Mouse (Mus musculus) erythroblast, adult 5-6 weeks (primary cell): ENCODE results near the gene E330034G19Rik. TPM values are rescaled to one million over a fixed set of nuclear protein-coding genes. Genes with fewer than 3 reads are reported as not detected.
"Not testable (repeated sequence)": the region's sequence is repeated elsewhere in the genome, so short reads cannot be mapped to it uniquely, and the experiment has no call there.

Experiments
- ATAC-seq: replicated peaks from 2 replicates; pipeline ENCODE4 v1.8.0; 2016; ENCODE audit warnings: moderate number of reproducible peaks, mild to moderate bottlenecking, moderate TSS enrichment, inconsistent platforms; ENCODE audit not compliant: poor library complexity, low FRiP score, severe bottlenecking
- total RNA-seq, 2 experiments: library from RNA; stranded (forward) in 1 of 2; stranded (reverse) in 1 of 2; fragments of 150-400 nt in 1 of 2; fragments of 200-764, 138-1000 nt in 1 of 2; gene quantifications; 2 replicates each; pipeline versions ENCODE4 v1.2.3 to v1.2.4; 2015 to 2017; ENCODE audit warnings: low replicate concordance in 2 of 2

The E330034G19Rik gene
- total RNA-seq, 2 experiments from 2014 or later, result not detected

DNA sequence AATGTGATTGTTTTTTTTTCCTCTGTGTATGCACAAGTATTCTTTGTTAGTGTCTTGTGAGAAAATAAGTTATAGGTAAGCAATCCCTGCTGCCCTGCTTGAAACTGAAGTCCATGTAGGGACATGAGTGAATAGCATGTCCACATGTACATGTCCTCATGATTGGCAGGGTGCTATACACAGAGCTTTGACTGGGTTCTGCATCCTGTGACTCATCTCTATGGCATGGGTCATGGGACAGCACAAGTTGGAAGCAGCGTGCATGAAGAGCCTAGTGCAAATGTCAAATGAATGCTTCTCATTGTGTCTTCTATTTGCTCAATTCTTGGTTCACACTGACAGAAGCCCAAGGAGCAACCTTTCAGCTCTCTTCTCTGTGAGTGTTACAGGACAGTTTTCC, 14.1 kb downstream of the E330034G19Rik start:
- ATAC-seq, result no peak

DNA sequence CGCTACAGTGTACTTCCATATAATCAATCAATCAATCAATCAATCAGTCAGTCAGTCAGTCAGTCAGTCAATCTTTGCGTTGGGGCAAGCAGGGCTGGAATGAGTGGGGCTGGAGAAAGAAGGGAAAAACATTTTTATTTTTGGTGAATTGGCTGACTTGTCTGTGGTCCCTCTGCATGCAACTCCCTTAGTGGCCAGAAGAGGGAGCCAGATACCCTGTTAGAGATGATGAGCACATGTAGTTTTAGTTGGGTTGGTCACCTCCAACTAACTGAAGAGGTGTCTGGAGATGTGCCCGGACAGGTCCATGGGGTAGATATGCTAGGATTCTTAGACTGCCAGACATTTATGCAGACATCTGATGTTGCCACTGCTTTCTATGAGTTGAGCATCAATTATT, 18.1 kb downstream of the E330034G19Rik start:
- no peak for ATAC-seq

DNA sequence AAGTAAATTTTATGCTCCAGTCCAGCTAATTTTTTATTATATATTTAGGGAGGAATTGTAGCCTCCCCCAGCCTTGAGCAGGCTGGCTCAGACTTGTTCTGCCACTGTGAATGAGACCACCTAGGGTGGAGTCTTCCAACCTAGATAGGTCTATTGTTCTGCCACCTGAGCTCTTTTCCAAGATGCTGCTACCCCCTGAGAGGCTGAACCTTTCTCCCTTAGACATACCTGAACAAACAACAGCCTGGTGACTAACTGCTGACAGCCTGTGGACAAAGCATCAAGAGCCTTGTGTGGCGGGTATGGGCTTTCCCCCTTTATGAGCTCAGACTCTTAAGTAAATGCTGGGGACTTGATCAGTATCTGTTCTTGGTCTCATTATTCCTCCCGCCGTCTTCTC, 54.0 kb downstream of the E330034G19Rik start:
- ATAC-seq, result not testable (repeated sequence)

DNA sequence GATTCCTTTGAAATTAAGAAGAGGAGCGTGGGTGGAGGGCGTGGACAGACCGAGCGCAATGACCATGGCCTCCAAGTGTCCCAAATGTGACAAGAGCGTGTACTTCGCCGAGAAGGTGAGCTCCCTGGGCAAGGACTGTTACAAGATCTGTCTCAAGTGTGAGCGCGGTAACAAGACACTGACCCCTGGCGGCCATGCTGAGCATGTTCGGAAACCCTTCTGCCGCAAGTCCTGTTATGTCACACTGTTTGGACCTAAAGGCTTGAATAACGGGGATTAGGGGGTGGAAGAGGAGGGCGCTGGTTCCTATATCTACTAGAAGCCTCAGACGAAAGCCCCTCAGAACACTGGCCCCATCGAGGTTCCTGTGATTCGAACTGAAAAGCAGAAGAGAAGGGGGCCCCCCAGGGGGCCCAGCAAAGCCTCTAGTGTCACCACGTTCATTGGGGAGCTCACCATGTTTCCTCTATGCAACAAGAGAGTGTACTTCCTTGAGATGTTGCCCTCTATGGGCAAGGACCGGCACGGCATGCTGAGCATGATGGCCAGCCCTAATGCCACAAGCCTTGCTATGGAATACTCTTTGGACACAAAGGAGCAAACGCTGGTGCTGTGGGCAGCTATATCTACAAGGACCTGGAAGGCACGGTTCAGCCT, 65.4 kb downstream of the E330034G19Rik start:
- ATAC-seq, result no peak

Other genes starting within 250 kb of the E330034G19Rik start
- gene Dlg5, start 47.3 kb upstream of the E330034G19Rik start, total RNA-seq (2015; ENCODE audit: low replicate concordance), result not detected in 2 replicates
- gene Dlg5, start 47.3 kb upstream of the E330034G19Rik start, total RNA-seq (2017; ENCODE audit: low replicate concordance), result 0.14 TPM in 1 of 2 replicates, not detected in the other
- gene Polr3a, start 193.8 kb downstream of the E330034G19Rik start, total RNA-seq (2015; ENCODE audit: low replicate concordance), result 1.3 and 3.1 TPM in 2 replicates
- gene Polr3a, start 193.8 kb downstream of the E330034G19Rik start, total RNA-seq (2017; ENCODE audit: low replicate concordance), result 1.5 and 5.3 TPM in 2 replicates
- gene Rps24, start 193.9 kb downstream of the E330034G19Rik start, total RNA-seq (2015; ENCODE audit: low replicate concordance), result 843 and 907 TPM in 2 replicates
- 584 and 753 TPM in 2 replicates for gene Rps24, start 193.9 kb downstream of the E330034G19Rik start, total RNA-seq (2017; ENCODE audit: low replicate concordance)